Mouse (Mus musculus): ENCODE data around the gene Iqgap3. TPM values are rescaled to one million over a fixed set of nuclear protein-coding genes. Genes with fewer than 3 reads are reported as not detected.

Iqgap3 gene
- polyA plus RNA-seq, 1 experiment from 2014 or later = 18.5 TPM

- 77% methylated on average over 4 of the region's 4 CpGs for WGBS (ENCODE audit: insufficient replicate concordance)
- no peaks in the 10 kb centered on the region; the same call in 1 of the 2 replicates for H3K4me1 ChIP-seq (ENCODE audit: control insufficient read depth, insufficient read depth, low read length)
- H3K9ac ChIP-seq (ENCODE audit: low read depth, low read length) = no peak overlapping the region
- no peak overlapping the region for H3K4me3 ChIP-seq (ENCODE audit: low read depth, low read length)
- H3K9me3 ChIP-seq (replicated peaks; ENCODE audit: control insufficient read depth, low read length) = no peaks in the 10 kb centered on the region
- no peaks in the 10 kb centered on the region for H3K27me3 ChIP-seq (ENCODE audit: control insufficient read depth, insufficient read depth, low read length)
- no peak overlapping the region for H3K4me2 ChIP-seq
- no peak for ATAC-seq (replicated peaks; ENCODE audit: insufficient number of reproducible peaks, low FRiP score, low TSS enrichment)
- peaks cover 51% of the 10 kb centered on the region for H3K36me3 ChIP-seq (ENCODE audit: control insufficient read depth, insufficient read depth, low read length)
- no peak overlapping the region for H3K27ac ChIP-seq (ENCODE audit: low read depth, low read length)
Observed at GRCm38 (mm10) chr3:88162811-88163210, 81.0 kb downstream of the Iqgap3 start.

GRCm38 (mm10) chr3:88163847-88164246 lies 82.1 kb downstream of the Iqgap3 start:
- Histone ChIP-seq H3K4me1 (ENCODE audit: control insufficient read depth, insufficient read depth, low read length) (no peaks in the 10 kb centered on the region; the same call in 1 of the 2 replicates), H3K9me3 (replicated peaks; ENCODE audit: control insufficient read depth, low read length) (no peaks in the 10 kb centered on the region), H3K4me2 (no peak overlapping the region), H3K36me3 (ENCODE audit: control insufficient read depth, insufficient read depth, low read length) (peaks cover 52% of the 10 kb centered on the region), H3K4me3 (ENCODE audit: low read depth, low read length) (no peak overlapping the region), H3K9ac (ENCODE audit: low read depth, low read length) (no peak overlapping the region), H3K27ac (ENCODE audit: low read depth, low read length) (no peak overlapping the region), H3K27me3 (ENCODE audit: control insufficient read depth, insufficient read depth, low read length) (no peaks in the 10 kb centered on the region)
- 82% methylated on average over 3 of the region's 3 CpGs for WGBS (ENCODE audit: insufficient replicate concordance)
- ATAC-seq (replicated peaks; ENCODE audit: insufficient number of reproducible peaks, low FRiP score, low TSS enrichment) = no peak

GRCm38 (mm10) chr3:88164263-88164662 lies 82.5 kb downstream of the Iqgap3 start:
- no peak overlapping the region for H3K27ac ChIP-seq (ENCODE audit: low read depth, low read length)
- ATAC-seq (replicated peaks; ENCODE audit: insufficient number of reproducible peaks, low FRiP score, low TSS enrichment) = no peak

GRCm38 (mm10) chr3:88166056-88166455 lies 84.3 kb downstream of the Iqgap3 start:
- no peaks in the 10 kb centered on the region for H3K9me3 ChIP-seq (replicated peaks; ENCODE audit: control insufficient read depth, low read length)
- H3K4me3 ChIP-seq (ENCODE audit: low read depth, low read length) = no peak overlapping the region
- H3K27me3 ChIP-seq (ENCODE audit: control insufficient read depth, insufficient read depth, low read length) = no peaks in the 10 kb centered on the region
- H3K36me3 ChIP-seq (ENCODE audit: control insufficient read depth, insufficient read depth, low read length) = peaks cover 47% of the 10 kb centered on the region
- ATAC-seq (replicated peaks; ENCODE audit: insufficient number of reproducible peaks, low FRiP score, low TSS enrichment) = no peak
- no peaks in the 10 kb centered on the region; the same call in 1 of the 2 replicates for H3K4me1 ChIP-seq (ENCODE audit: control insufficient read depth, insufficient read depth, low read length)
- 0 out of 2 replicates have a peak overlapping the region, but pooled peaks have one; percentile 3 for H3K27ac ChIP-seq (ENCODE audit: low read depth, low read length)
- no peak overlapping the region for H3K9ac ChIP-seq (ENCODE audit: low read depth, low read length)
- WGBS (ENCODE audit: insufficient replicate concordance) = 70% methylated on average over 5 of the region's 5 CpGs
- no peak overlapping the region for H3K4me2 ChIP-seq

More at GRCm38 (mm10) chr3:88164263-88164662, 82.5 kb downstream of the Iqgap3 start:
- Histone ChIP-seq H3K36me3 (ENCODE audit: control insufficient read depth, insufficient read depth, low read length) (peaks cover 50% of the 10 kb centered on the region), H3K9ac (ENCODE audit: low read depth, low read length) (no peak overlapping the region), H3K9me3 (replicated peaks; ENCODE audit: control insufficient read depth, low read length) (no peaks in the 10 kb centered on the region), H3K4me2 (no peak overlapping the region), H3K4me1 (ENCODE audit: control insufficient read depth, insufficient read depth, low read length) (no peaks in the 10 kb centered on the region; the same call in 1 of the 2 replicates), H3K27me3 (ENCODE audit: control insufficient read depth, insufficient read depth, low read length) (no peaks in the 10 kb centered on the region), H3K4me3 (ENCODE audit: low read depth, low read length) (no peak overlapping the region)
- WGBS (ENCODE audit: insufficient replicate concordance) = 89% methylated on average over 3 of the region's 3 CpGs

- Histone ChIP-seq H3K27ac (ENCODE audit: low read depth, low read length) (no peak overlapping the region), H3K4me2 (no peak overlapping the region), H3K36me3 (ENCODE audit: control insufficient read depth, insufficient read depth, low read length) (peaks cover 22% of the 10 kb centered on the region), H3K4me3 (ENCODE audit: low read depth, low read length) (no peak overlapping the region), H3K27me3 (ENCODE audit: control insufficient read depth, insufficient read depth, low read length) (no peaks in the 10 kb centered on the region), H3K4me1 (ENCODE audit: control insufficient read depth, insufficient read depth, low read length) (peaks cover 5% of the 10 kb centered on the region; the same call in 1 of the 2 replicates), H3K9ac (ENCODE audit: low read depth, low read length) (no peak overlapping the region), H3K9me3 (replicated peaks; ENCODE audit: control insufficient read depth, low read length) (no peaks in the 10 kb centered on the region)
- no peak for ATAC-seq (replicated peaks; ENCODE audit: insufficient number of reproducible peaks, low FRiP score, low TSS enrichment)
- 83% methylated on average over 5 of the region's 5 CpGs for WGBS (ENCODE audit: insufficient replicate concordance)
Observed at GRCm38 (mm10) chr3:88170361-88170760, 88.6 kb downstream of the Iqgap3 start.

Other genes with a start within 250 kb of the Iqgap3 start
- gene Sh2d2a, start 235.2 kb upstream of the Iqgap3 start, polyA plus RNA-seq (2014; fragmentation: Nextera tagmentation; extraction: Ambion mirVana) = 0.17 TPM in 1 of 2 replicates, not detected in the other
- gene Prcc, start 196.4 kb upstream of the Iqgap3 start, polyA plus RNA-seq (2014; fragmentation: Nextera tagmentation; extraction: Ambion mirVana) = 14.1 and 14.5 TPM in 2 replicates
- gene Hdgf, start 175.7 kb upstream of the Iqgap3 start, polyA plus RNA-seq (2014; fragmentation: Nextera tagmentation; extraction: Ambion mirVana) = 172 and 179 TPM in 2 replicates
- gene Mrpl24, start 162.5 kb upstream of the Iqgap3 start, polyA plus RNA-seq (2014; fragmentation: Nextera tagmentation; extraction: Ambion mirVana) = 67.3 and 68.2 TPM in 2 replicates
- gene Isg20l2, start 151.7 kb upstream of the Iqgap3 start, polyA plus RNA-seq (2014; fragmentation: Nextera tagmentation; extraction: Ambion mirVana) = 25.0 and 30.2 TPM in 2 replicates
- 14.3 and 14.9 TPM in 2 replicates for gene Rrnad1, start 151.3 kb upstream of the Iqgap3 start, polyA plus RNA-seq (2014; fragmentation: Nextera tagmentation; extraction: Ambion mirVana)
- 24.1 and 25.1 TPM in 2 replicates for gene Crabp2, start 133.3 kb upstream of the Iqgap3 start, polyA plus RNA-seq (2014; fragmentation: Nextera tagmentation; extraction: Ambion mirVana)
- 11.1 and 15.1 TPM in 2 replicates for gene Nes, start 110.9 kb upstream of the Iqgap3 start, polyA plus RNA-seq (2014; fragmentation: Nextera tagmentation; extraction: Ambion mirVana)
- not detected in 2 replicates for gene Bcan, start 81.7 kb upstream of the Iqgap3 start, polyA plus RNA-seq (2014; fragmentation: Nextera tagmentation; extraction: Ambion mirVana)
- not detected in 2 replicates for gene Hapln2, start 54.4 kb upstream of the Iqgap3 start, polyA plus RNA-seq (2014; fragmentation: Nextera tagmentation; extraction: Ambion mirVana)
- 22.1 and 23.9 TPM in 2 replicates for gene Gpatch4, start 38.9 kb upstream of the Iqgap3 start, polyA plus RNA-seq (2014; fragmentation: Nextera tagmentation; extraction: Ambion mirVana)
- gene Naxe, start 23.5 kb upstream of the Iqgap3 start, polyA plus RNA-seq (2014; fragmentation: Nextera tagmentation; extraction: Ambion mirVana) = 136 and 149 TPM in 2 replicates
- gene Ttc24, start 3.7 kb upstream of the Iqgap3 start, polyA plus RNA-seq (2014; fragmentation: Nextera tagmentation; extraction: Ambion mirVana) = not detected in 2 replicates
- 39.8 and 45.1 TPM in 2 replicates for gene Mef2d, start 60.4 kb downstream of the Iqgap3 start, polyA plus RNA-seq (2014; fragmentation: Nextera tagmentation; extraction: Ambion mirVana)
- gene Rhbg, start 172.7 kb downstream of the Iqgap3 start, polyA plus RNA-seq (2014; fragmentation: Nextera tagmentation; extraction: Ambion mirVana) = 0.10 TPM in 1 of 2 replicates, not detected in the other
- gene Gm38392, start 205.2 kb downstream of the Iqgap3 start, polyA plus RNA-seq (2014; fragmentation: Nextera tagmentation; extraction: Ambion mirVana) = 0.31 TPM in 1 of 2 replicates, not detected in the other
- gene Tsacc, start 215.0 kb downstream of the Iqgap3 start, polyA plus RNA-seq (2014; fragmentation: Nextera tagmentation; extraction: Ambion mirVana) = 12.8 and 14.9 TPM in 2 replicates
- gene Cct3, start 215.1 kb downstream of the Iqgap3 start, polyA plus RNA-seq (2014; fragmentation: Nextera tagmentation; extraction: Ambion mirVana) = 491 and 516 TPM in 2 replicates
- gene Glmp, start 243.1 kb downstream of the Iqgap3 start, polyA plus RNA-seq (2014; fragmentation: Nextera tagmentation; extraction: Ambion mirVana) = 106 and 118 TPM in 2 replicates

Data from heart, embryonic 11.5 days (tissue).